Mouse (Mus musculus) myocyte (in vitro differentiated cells): ENCODE data around the gene Naa15.

Experiments
- CEBPB ChIP-seq: IDR thresholded peaks from 2 replicates; pipeline ENCODE4 v1.6.1; 2011; ENCODE audit warnings: mild to moderate bottlenecking, moderate library complexity; ENCODE audit not compliant: poor library complexity, insufficient read depth, severe bottlenecking
- E2F4 ChIP-seq: IDR thresholded peaks from one replicate; pipeline ENCODE4 v1.6.1; 2011; ENCODE audit warnings: mild to moderate bottlenecking, control low read depth, moderate library complexity; ENCODE audit not compliant: insufficient read depth
- MAX ChIP-seq: IDR thresholded peaks from one replicate; pipeline ENCODE4 v1.6.1; 2011; ENCODE audit warnings: low read depth, mild to moderate bottlenecking, control low read depth
- MYOD1 ChIP-seq, 3 experiments: IDR thresholded peaks; one replicate each; pipeline ENCODE4 v1.6.1; 2011; ENCODE audit warnings: control low read depth in 2 of 3, low read depth in 2 of 3, mild to moderate bottlenecking in 2 of 3, moderate library complexity in 1 of 3; ENCODE audit not compliant: insufficient read length in 2 of 3, control insufficient read depth in 1 of 3
- POLR2A ChIP-seq: IDR thresholded peaks from one replicate; pipeline ENCODE4 v1.6.1; 2011; ENCODE audit warnings: low read depth, mild to moderate bottlenecking, control low read depth, moderate library complexity; ENCODE audit not compliant: insufficient read length
- POLR2AphosphoS2 ChIP-seq: IDR thresholded peaks from one replicate; pipeline ENCODE4 v1.6.1; 2011; ENCODE audit warnings: low read depth, control low read depth; ENCODE audit not compliant: insufficient read length
- SRF ChIP-seq: IDR thresholded peaks from one replicate; pipeline ENCODE4 v1.6.1; 2011; ENCODE audit warnings: low read depth; ENCODE audit not compliant: control insufficient read depth, insufficient read length
- TCF12 ChIP-seq: IDR thresholded peaks from one replicate; pipeline ENCODE4 v1.6.1; 2011; ENCODE audit warnings: mild to moderate bottlenecking, control low read depth; ENCODE audit not compliant: poor library complexity, insufficient read depth, severe bottlenecking
- TCF3 ChIP-seq: IDR thresholded peaks from one replicate; pipeline ENCODE4 v1.6.1; 2011; ENCODE audit warnings: low read depth, control low read depth; ENCODE audit not compliant: insufficient read length
- USF1 ChIP-seq: IDR thresholded peaks from one replicate; pipeline ENCODE4 v1.6.1; 2011; ENCODE audit warnings: low read depth, mild to moderate bottlenecking, control low read depth, moderate library complexity

- TF ChIP-seq POLR2A, result no peak
- TF ChIP-seq E2F4, result no peak
- TF ChIP-seq MYOD1 (IDR thresholded peaks at IDR 0.05; ENCODE audit: control insufficient read depth in 1 of 3, insufficient read length in 2 of 3, low read depth in 2 of 3), result no peak
- no peak for TF ChIP-seq TCF3
- TF ChIP-seq SRF, result no peak
- no peak for TF ChIP-seq USF1
- no peak for TF ChIP-seq CEBPB
- no peak for TF ChIP-seq MAX
- no peak for TF ChIP-seq TCF12
- no peak for TF ChIP-seq POLR2AphosphoS2
These were observed 97.0 kb downstream of the Naa15 start for GRCm38 (mm10) chr3:51511983-51512382.
